Mouse (Mus musculus) CD4-positive, CD25-positive, alpha-beta regulatory T cell, adult 4 months (primary cell): ENCODE data around the gene Cyp2d12. TPM values are rescaled to one million over a fixed set of nuclear protein-coding genes. Genes with fewer than 3 reads are reported as not detected.
"Not testable (repeated sequence)": the region's sequence is repeated elsewhere in the genome, so short reads cannot be mapped to it uniquely, and the experiment has no call there.

Experiments
- ATAC-seq: one replicate; pipeline ENCODE4 v1.8.0; 2017
- polyA plus RNA-seq, 2 experiments: library from polyadenylated mRNA; unstranded; fragments of 100-300 nt; shearing (Covaris generic); gene quantifications; one replicate each; pipeline ENCODE4 v1.2.1; 2017

Cyp2d12 gene
- not detected for polyA plus RNA-seq

DNA sequence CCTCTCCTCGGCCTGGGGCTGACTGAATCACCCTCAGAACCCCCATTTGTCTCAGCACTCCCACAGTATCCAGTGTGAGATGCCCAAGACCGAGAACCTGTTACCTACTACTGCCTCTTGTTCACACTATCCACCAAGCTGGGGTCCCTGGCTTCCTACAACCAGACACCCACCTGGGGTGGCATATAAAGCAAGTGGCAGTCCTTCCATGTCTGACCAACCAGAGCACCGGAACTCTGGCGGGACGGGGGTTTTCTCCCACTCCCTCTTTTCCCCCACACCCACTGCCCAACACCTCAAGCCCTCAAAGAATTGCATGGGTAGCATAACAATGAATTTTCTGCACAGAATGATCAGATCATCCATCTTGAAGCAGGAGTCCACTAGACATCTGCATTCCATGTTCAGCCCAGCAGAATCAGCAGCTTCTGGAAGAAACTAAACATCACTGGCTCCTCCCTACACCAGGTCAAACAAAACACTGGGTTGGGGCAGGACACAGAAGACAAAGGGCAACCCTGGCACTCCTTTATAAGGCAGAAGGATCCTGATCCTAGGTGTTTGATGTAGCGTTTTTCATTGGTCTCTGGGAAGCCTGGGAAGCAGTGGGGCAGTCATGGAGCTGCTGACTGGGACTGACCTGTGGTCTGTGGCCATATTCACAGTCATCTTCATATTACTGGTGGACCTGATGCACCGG is at the start of gene Cyp2d12:
Cyp2d12 (plus strand) TSS at position 542 of the 700 bp plus-strand sequence.
- no peak for ATAC-seq

DNA sequence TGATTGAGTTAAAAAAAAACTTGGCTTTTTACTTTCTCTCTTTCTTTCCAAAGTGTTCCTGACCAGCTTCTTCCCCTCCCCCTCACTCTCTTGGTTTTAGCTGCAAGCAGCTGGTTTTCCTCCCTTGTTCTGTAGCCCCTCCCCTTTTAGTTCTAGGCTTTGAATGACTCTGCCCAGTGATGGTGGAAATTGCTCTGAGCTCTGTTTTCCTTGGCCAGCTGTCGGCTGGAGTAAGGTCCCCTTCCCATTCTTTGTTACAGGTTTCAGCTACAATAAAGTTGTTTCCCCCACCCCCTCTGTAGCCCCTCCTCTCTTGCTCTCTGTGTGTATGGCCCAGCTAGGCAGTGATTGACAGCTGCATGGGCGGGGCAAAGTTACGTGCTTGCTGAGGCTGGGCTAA is 47.9 kb upstream of the Cyp2d12 start:
- ATAC-seq: no peak

DNA sequence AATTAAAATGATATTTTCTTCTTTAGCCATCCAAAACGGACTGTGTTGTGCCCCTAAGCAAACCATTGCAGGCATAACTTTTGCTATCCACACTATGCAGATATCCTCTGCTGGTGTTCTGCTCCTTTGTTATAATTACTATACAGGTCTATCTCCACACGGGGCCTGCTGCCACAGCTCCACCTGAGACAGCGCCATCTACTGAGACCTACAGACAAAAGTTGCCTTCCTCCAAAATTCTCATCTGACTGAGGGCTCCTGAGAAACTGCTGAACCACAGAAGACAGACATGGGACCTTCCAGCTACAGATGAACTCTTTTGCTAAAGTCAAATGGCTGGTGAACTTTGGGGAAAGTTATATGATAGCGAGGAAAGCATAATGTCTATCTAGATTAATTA is 47.1 kb upstream of the Cyp2d12 start:
- not testable (repeated sequence) for ATAC-seq

DNA sequence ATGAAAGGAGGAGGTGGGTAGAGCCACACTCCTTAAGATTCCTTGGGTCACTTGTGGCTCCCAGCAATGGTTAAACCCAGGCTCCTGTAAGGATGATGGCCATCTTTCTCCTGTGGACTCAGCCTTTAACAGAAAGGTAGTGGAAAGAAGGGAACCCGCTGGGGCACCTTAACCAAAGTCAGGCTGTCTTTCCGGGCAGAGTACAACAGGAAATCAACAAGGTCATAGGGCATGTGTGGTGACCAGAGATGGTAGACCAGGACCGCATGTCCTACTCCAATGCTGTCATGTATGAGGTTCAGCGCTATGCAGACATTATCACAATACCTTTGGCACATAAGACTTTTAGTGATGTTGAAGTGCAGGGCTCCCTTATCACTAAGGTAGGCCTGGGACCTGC is 45.4 kb upstream of the Cyp2d12 start:
- ATAC-seq: not testable (repeated sequence)

DNA sequence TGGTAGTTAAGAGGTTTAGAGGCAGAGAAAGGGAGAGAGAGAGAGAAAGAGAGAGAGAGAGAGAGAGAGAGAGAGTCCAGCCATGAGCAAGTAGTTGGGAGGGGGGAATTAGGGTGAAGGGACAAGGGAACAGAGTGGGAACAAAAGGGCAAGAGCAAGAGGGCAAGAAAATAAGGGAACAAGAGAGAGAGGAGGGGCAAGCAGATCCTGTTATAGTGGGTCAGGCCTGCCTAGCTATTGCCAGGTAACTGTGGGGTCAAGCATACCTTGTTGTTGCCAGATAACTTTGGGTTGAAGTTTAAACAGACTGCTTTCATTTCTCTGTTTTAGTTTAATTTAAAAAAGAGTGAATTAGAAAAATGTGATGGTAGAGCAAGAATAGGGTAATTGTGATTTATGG is 44.4 kb upstream of the Cyp2d12 start:
- not testable (repeated sequence) for ATAC-seq

DNA sequence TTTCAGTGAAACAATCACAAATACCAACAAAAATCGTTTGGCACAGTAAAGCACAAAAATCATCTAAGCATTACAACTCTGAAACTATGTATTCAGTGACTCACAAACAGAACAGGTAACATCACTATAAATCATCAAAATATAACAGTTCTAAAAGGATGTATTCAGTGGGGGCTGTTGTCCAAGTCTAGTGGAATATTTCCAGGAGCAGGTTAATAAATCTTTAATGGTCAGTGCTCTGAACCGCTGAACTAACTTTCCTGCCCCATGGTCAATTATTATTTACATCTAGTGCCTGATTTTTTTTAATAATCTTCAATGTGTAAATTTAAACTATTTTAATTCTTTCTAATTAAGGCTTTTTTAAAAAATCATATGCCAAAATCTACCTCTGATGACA is 42.8 kb upstream of the Cyp2d12 start:
- not testable (repeated sequence) for ATAC-seq

DNA sequence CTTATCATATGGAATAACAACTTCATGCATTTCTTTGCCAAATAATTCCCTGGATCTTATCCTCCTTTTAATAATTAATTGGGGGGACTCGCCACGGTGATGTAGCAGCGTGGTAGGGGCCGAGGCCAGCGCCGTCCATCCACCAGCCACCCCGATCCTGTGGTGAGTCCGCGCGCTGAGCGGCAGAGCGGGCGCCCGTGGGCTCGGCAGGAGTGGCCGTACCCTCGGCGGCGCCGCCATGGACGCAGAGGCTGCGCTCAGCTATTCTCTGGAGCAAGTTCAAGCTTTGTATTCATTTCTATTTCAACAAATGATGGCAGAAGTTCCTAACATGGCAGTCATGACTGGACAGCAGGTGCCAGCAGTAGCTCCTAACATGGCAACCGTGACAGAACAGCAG is 38.7 kb upstream of the Cyp2d12 start:
- ATAC-seq: not testable (repeated sequence)

DNA sequence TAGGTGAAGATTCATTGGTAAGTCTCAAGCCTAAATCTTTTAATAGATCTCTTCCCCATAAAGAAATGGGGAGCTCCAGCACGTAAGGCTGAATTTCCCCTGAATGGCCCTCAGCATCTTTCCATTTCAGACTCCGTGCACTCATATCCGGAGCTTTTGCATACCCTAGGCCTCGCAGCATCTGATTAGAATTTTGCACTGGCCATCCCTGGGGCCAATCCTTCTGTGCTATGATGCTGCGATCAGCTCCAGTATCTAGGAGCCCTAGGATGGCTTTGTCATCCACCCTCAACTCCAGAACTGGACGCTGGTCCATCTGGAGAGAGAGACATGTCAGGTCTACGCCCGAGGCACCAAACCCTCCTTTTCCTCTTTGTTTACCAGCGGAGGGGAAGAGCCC is 27.5 kb upstream of the Cyp2d12 start:
- ATAC-seq: not testable (repeated sequence)

DNA sequence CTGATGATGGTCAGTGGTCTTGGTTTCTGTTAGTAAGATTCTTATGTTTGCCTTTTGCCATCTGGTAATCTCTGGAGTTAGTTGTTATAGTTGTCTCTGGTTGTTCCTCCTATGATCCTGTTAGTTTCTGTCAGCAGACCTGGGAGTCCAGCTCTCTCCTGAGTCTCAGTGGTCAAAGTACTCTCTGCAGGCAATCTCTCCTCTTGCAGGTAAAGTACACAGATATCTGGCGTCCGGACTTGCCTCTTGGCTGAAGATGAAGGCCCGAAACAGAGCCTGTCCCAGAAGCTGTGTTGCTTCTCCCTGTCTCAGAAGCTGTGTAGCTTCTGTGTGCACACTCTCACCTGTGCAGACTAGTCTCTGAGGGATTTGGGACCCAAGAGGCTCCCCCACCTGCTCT is 22.2 kb upstream of the Cyp2d12 start:
- not testable (repeated sequence) for ATAC-seq

DNA sequence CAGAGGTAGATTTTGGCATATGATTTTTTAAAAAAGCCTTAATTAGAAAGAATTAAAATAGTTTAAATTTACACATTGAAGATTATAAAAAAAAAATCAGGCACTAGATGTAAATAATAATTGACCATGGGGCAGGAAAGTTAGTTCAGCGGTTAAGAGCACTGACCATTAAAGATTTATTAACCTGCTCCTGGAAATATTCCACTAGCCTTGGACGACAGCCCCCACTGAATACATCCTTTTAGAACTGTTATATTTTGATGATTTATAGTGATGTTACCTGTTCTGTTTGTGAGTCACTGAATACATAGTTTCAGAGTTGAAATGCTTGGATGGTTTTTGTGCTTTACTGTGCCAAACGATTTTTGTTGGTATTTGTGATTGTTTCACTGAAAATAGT is 11.9 kb upstream of the Cyp2d12 start:
- ATAC-seq: not testable (repeated sequence)

DNA sequence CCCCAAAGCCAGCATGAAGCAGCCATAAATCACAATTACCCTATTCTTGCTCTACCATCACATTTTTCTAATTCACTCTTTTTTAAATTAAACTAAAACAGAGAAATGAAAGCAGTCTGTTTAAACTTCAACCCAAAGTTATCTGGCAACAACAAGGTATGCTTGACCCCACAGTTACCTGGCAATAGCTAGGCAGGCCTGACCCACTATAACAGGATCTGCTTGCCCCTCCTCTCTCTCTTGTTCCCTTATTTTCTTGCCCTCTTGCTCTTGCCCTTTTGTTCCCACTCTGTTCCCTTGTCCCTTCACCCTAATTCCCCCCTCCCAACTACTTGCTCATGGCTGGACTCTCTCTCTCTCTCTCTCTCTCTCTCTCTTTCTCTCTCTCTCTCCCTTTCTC is 10.3 kb upstream of the Cyp2d12 start:
- ATAC-seq: not testable (repeated sequence)

DNA sequence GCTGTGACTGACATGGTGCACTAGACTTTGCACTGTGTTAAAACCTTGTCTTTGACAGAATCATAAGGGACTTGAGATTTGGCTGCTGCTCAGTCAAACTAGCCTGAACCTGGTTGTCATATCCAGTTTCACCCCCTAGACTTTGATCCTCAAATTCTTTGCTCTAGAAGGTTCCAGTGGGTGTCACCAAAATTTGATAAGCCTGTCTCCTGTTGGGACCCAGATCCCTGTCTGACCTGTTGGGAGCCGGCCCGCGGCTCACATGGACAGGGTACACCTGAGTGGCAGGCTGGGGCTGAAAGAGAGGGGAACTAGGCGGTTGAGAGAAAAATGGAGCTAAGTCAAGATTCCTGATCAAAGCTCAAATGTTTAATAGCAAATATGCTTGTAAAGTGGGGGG is 7.1 kb upstream of the Cyp2d12 start:
- not testable (repeated sequence) for ATAC-seq

DNA sequence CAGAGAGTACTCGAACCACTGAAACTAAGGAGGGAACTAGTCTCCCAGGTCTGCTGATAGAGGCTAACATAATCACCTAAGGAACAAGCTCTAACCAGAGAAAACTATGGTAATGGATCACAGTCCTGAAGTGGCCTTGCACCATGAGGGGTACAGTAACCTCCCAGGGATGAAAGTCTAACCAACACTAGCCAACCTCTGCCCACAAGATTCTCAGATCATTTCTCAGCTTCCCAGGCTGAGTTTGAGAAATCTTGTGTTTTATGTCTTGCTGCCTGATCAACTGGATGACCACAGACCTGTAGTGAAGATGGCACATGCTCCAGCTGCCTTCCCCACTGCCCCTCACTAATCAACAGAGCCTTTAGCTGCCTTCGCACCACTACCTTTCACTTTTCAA is 1.7 kb upstream of the Cyp2d12 start:
- ATAC-seq: not testable (repeated sequence)

DNA sequence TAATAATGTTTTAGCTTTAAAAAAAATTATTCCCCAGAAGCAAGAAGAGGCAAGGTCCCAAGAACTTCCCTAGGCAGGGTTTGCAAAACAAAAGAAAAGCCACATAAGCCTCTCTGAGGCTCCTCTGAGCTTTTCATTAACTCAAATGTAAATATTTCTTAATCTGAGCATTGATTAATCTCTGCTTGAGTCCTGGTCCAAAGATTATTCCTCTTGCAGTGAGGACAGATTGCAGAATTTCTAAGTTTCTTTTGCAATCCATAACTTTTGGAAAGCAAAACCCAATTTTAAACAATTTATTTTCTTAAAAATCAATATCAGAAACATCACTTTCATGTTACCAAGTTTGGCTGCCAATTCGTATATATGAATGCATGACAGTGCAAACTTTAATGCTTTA is 18.0 kb downstream of the Cyp2d12 start:
- no peak for ATAC-seq

DNA sequence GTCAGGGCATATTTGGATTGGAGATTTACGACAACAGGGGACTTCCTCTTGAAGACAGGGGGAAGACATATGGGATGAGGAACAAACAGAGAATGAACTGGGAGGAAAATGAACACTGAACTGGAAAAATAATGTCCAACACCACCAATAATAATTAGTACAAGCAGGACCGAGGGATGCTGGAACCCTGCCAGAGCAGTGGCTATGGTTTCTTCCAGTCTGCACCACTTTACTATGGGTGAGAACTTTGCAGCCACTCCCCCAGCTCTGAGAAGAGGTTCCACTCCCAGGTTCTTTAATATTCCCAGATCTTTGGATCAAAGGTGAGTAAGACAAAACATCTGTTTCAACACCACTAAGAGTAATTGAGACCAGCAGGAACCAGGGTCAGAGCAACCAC is 24.2 kb downstream of the Cyp2d12 start:
- no peak for ATAC-seq

DNA sequence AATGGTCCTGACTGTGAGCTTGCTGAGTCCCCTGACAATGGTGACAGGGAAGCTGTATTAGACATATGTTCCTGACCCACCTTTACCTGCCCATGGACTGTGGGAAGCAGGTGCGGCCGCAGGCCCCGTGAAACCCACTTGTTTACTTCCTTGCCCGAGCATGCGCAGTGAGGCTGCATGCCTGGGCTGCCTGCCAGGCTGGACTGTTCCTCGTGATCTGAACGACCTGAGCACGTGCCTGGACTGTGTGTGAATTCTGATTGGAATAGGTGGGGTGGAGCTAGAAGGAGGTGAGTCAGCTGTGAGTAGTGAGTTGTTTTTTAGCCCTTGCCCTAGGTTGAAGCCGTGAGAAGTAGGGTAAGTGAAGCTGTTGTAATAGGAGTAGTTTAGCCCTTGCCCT is 27.7 kb downstream of the Cyp2d12 start:
- ATAC-seq: no peak

Other genes starting within 250 kb of the Cyp2d12 start
- gene Naga, start 216.1 kb upstream of the Cyp2d12 start, polyA plus RNA-seq: 10 to 100 TPM; 58.4 to 70.3 TPM
- gene Pheta2, start 216.1 kb upstream of the Cyp2d12 start, polyA plus RNA-seq: 1 to 10 TPM; 3.4 to 5.0 TPM
- gene Smdt1, start 216.1 kb upstream of the Cyp2d12 start, polyA plus RNA-seq: 10 to 100 TPM; 76.9 to 95.0 TPM
- gene Ndufa6, start 200.8 kb upstream of the Cyp2d12 start, polyA plus RNA-seq: 100 to 1,000 TPM; 433 to 535 TPM
- 10 to 100 TPM; 10.7 to 12.5 TPM for gene Cyp2d22, start 174.8 kb upstream of the Cyp2d12 start, polyA plus RNA-seq
- not detected for gene Cyp2d11, start 161.1 kb upstream of the Cyp2d12 start, polyA plus RNA-seq
- not detected for gene Cyp2d10, start 147.9 kb upstream of the Cyp2d12 start, polyA plus RNA-seq
- not detected for gene Cyp2d9, start 121.6 kb upstream of the Cyp2d12 start, polyA plus RNA-seq
- gene Cyp2d34, start 65.9 kb downstream of the Cyp2d12 start, polyA plus RNA-seq: not detected
- gene Cyp2d40, start 209.1 kb downstream of the Cyp2d12 start, polyA plus RNA-seq: not detected
- under 1 TPM in 1 of 2 experiments, not detected in 1; 0.34 TPM for gene Cyp2d26, start 239.2 kb downstream of the Cyp2d12 start, polyA plus RNA-seq